Mouse (Mus musculus) midbrain, postnatal 0 days (tissue): Measurements from ENCODE around the gene Speer4c. TPM values are rescaled to one million over a fixed set of nuclear protein-coding genes. Genes with fewer than 3 reads are reported as not detected.
"Not testable (repeated sequence)": the region's sequence is repeated elsewhere in the genome, so short reads cannot be mapped to it uniquely, and the experiment has no call there.

Experiments
- ATAC-seq: fragments of 200-750 bp; cut with Nextera tagmentation; 2 replicates; pipeline ENCODE4 v1.8.0; 2017; ENCODE audit warnings: moderate number of reproducible peaks, mild to moderate bottlenecking, moderate TSS enrichment, moderate library complexity; ENCODE audit not compliant: low FRiP score
- DNase-seq: peaks from one replicate; pipeline ENCODE4 v3.0.0-alpha.2; 2015; ENCODE audit warnings: low spot score
- H3K27ac ChIP-seq: fragments of 300-500 bp; sonication (generic); 2 replicates; pipeline ENCODE4 v1.5.1; 2014; ENCODE audit warnings: low read depth, mild to moderate bottlenecking, low read length, mixed read lengths
- H3K27me3 ChIP-seq: fragments of 300-500 bp; sonication (generic); 2 replicates; pipeline ENCODE4 v1.6.1; 2014; ENCODE audit warnings: low read length, control low read depth, mixed read lengths; ENCODE audit not compliant: insufficient read depth
- H3K36me3 ChIP-seq: fragments of 300-500 bp; sonication (generic); 2 replicates; pipeline ENCODE4 v1.6.1; 2014; ENCODE audit warnings: low read length, control low read depth, mixed read lengths; ENCODE audit not compliant: insufficient read depth
- H3K4me1 ChIP-seq: fragments of 300-500 bp; sonication (generic); 2 replicates; pipeline ENCODE4 v1.6.1; 2014; ENCODE audit warnings: mild to moderate bottlenecking, control low read depth, antibody characterized with exemption, low read length, mixed read lengths; ENCODE audit not compliant: insufficient read depth
- H3K4me2 ChIP-seq: fragments of 300-500 bp; sonication (generic); 2 replicates; pipeline ENCODE4 v1.6.1; 2014; ENCODE audit warnings: low read depth, mild to moderate bottlenecking, low read length, mixed read lengths; ENCODE audit not compliant: poor library complexity, severe bottlenecking
- H3K4me3 ChIP-seq: fragments of 300-500 bp; sonication (generic); 2 replicates; pipeline ENCODE4 v1.5.1; 2014; ENCODE audit warnings: low read depth, mild to moderate bottlenecking, low read length, moderate library complexity
- H3K9ac ChIP-seq: fragments of 300-500 bp; sonication (generic); replicated peaks from 2 replicates; pipeline ENCODE4 v1.6.1; 2014; ENCODE audit warnings: mild to moderate bottlenecking, low read length, moderate library complexity, mixed read lengths; ENCODE audit not compliant: poor library complexity, severe bottlenecking
- H3K9me3 ChIP-seq: fragments of 300-500 bp; sonication (generic); 2 replicates; pipeline ENCODE4 v1.6.1; 2016; ENCODE audit warnings: low read length, control low read depth
- WGBS: fragments of 180-500 bp; shearing (Covaris S2); extraction: QIAGEN DNeasy Blood & Tissue Kit; methylation state at CpG from one replicate; pipeline ENCODE4 v1.1.7; 2014; 5-methylcytosine and 5-hydroxymethylcytosine counted together
- polyA plus RNA-seq: library from polyadenylated mRNA; unstranded; fragments of >200 nt; fragmentation: Nextera tagmentation; extraction: Ambion mirVana; gene quantifications from 2 replicates; pipeline ENCODE4 v1.2.1, GENCODE M21; 2015
- total RNA-seq: library from RNA; depleted of rRNA; stranded (reverse); fragments of >200 nt; gene quantifications from 2 replicates; pipeline ENCODE4 v1.2.3, GENCODE M21; 2014; rRNA removed

Speer4c gene
- total and polyA plus RNA-seq, 2 experiments from 2014 or later = 0.20 TPM; not detected in 1

- not testable (repeated sequence) for H3K4me3 ChIP-seq, H3K4me1 ChIP-seq, ATAC-seq, H3K27me3 ChIP-seq, H3K27ac ChIP-seq, H3K36me3 ChIP-seq, H3K9me3 ChIP-seq, H3K4me2 ChIP-seq, H3K9ac ChIP-seq, DNase-seq
- WGBS = 75% methylated on average over 6 of the region's 7 CpGs
These were observed 50.2 kb downstream of the Speer4c start for GRCm38 (mm10) chr5:15663847-15664246.

Other genes starting within 250 kb of the Speer4c start
- gene Gm21149, start 237.7 kb downstream of the Speer4c start, total RNA-seq = not detected in 2 replicates
- gene Gm21149, start 237.7 kb downstream of the Speer4c start, polyA plus RNA-seq = not detected in 2 replicates
- gene Gm21190, start 185.0 kb downstream of the Speer4c start, total RNA-seq = not detected in 2 replicates
- not detected in 2 replicates for gene Gm21190, start 185.0 kb downstream of the Speer4c start, polyA plus RNA-seq
- gene Gm21083, start 136.9 kb downstream of the Speer4c start, total RNA-seq = not detected in 2 replicates
- gene Gm21083, start 136.9 kb downstream of the Speer4c start, polyA plus RNA-seq = not detected in 2 replicates
- gene Speer4d, start 95.2 kb downstream of the Speer4c start, total RNA-seq = not detected in 2 replicates
- gene Speer4d, start 95.2 kb downstream of the Speer4c start, polyA plus RNA-seq = not detected in 2 replicates
- not detected in 2 replicates for gene 4930572O03Rik, start 57.2 kb downstream of the Speer4c start, total RNA-seq
- gene 4930572O03Rik, start 57.2 kb downstream of the Speer4c start, polyA plus RNA-seq = not detected in 2 replicates
- 77.8 and 107 TPM in 2 replicates for gene Cacna2d1, start 220.4 kb upstream of the Speer4c start, total RNA-seq
- 38.8 and 43.3 TPM in 2 replicates for gene Cacna2d1, start 220.4 kb upstream of the Speer4c start, polyA plus RNA-seq